Mouse (Mus musculus) bone marrow, adult 2 months (tissue): ENCODE data around the gene Atp5d.

ENCODE experiments used
- CTCF ChIP-seq: fragments of 200-500 bp; IDR thresholded peaks from 2 replicates; pipeline ENCODE4 v1.5.1; 2011; ENCODE audit warnings: low read length, control low read depth; ENCODE audit not compliant: control insufficient read depth, insufficient read depth
- POLR2A ChIP-seq: fragments of 200-500 bp; IDR thresholded peaks from 2 replicates; pipeline ENCODE4 v1.6.1; 2011; ENCODE audit warnings: low read depth, mild to moderate bottlenecking, control low read depth, low read length, borderline replicate concordance; ENCODE audit not compliant: control insufficient read depth

DNA sequence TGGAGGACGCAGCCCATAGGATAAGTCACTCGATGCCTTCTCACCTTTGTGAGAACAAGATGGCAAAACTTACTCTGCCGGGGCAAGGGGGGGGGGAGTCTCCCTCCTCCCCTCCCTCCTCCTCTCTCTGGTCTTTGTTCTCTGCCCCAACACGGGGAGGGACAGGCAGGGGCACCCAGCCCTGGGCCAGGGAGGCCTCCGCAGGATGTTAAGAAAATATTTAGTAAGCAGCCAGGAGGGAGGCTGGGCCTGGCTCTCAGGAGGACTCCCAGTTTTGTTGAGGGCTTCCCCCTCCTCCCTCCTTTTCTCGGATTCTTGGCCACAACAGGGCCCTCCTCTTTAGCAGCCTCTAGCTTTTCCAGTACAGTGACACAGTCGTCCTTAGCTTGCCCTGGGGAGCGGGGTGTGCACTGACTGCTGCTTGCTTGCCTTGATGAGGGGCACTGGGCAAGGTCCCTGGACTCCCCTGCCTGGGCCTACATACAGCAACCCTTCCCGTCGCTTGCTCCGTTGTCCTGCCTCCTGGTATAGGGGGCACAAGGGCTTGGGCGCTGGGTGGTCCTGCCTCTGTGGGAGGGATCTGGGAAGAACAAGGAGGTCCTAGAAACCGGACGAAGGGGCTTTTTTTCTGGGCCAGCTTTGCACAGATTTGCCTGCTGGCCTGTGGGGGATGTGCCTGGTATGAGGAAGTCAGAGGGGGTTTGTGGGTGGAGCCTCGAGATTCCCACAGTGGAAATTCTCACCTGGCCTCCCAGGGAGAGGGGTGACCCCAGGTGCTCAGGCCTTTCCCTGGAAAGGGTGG, 13.8 kb downstream of the Atp5d start:
- TF ChIP-seq CTCF (no peak), POLR2A (no peak)
